Mouse (Mus musculus) left cerebral cortex, postnatal 4 days (tissue): Measurements from ENCODE around the gene Pcnp. TPM values are rescaled to one million over a fixed set of nuclear protein-coding genes. Genes with fewer than 3 reads are reported as not detected.
"Not testable (repeated sequence)": the region's sequence is repeated elsewhere in the genome, so short reads cannot be mapped to it uniquely, and the experiment has no call there.

Source experiments
- DNase-seq: peaks from one replicate; pipeline ENCODE4 v3.0.0-alpha.2; 2022
- intact Hi-C: fragments of 180-260 bp; cut with DNase I; formaldehyde crosslinking; loops from one replicate; pipeline ENCODE4 v1.15.1; 2025
- total RNA-seq, 2 experiments: library from RNA; stranded (reverse); gene quantifications; 2 replicates each; pipeline ENCODE4 v1.2.3; 2021

Pcnp gene
- total RNA-seq, result 100 to 1,000 TPM; 114 to 118 TPM

DNA sequence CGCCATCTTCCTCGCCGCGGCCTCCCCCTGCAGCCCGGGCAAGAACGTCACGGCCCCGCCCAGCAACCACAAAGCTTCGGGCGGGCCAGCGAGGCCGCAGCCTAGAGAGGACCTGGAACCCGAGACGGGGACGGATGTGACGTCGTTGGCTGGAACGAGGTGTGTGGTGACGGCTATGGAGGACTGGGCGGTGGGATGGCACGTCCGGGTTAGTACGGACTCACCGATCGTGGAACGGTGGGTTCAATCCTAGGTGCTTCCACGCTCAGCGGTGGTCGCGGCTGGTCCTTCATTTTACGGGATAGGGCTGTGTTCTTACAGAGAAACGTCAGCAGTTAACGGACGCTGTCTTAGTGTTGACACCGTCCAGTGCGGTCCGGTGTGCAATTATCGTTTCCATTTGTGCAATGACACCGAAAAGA, at the start of gene Pcnp:
Gene Pcnp (minus strand): TSS at position 79 of the 422 bp plus-strand sequence.
- peak; percentile 98 for DNase-seq
- intact Hi-C loops, result loop anchor here (5.0 to 10.0 kb wide), 2 partner anchors 57 to 665 kb away; partner anchors contain the start of gene Zbtb11

DNA sequence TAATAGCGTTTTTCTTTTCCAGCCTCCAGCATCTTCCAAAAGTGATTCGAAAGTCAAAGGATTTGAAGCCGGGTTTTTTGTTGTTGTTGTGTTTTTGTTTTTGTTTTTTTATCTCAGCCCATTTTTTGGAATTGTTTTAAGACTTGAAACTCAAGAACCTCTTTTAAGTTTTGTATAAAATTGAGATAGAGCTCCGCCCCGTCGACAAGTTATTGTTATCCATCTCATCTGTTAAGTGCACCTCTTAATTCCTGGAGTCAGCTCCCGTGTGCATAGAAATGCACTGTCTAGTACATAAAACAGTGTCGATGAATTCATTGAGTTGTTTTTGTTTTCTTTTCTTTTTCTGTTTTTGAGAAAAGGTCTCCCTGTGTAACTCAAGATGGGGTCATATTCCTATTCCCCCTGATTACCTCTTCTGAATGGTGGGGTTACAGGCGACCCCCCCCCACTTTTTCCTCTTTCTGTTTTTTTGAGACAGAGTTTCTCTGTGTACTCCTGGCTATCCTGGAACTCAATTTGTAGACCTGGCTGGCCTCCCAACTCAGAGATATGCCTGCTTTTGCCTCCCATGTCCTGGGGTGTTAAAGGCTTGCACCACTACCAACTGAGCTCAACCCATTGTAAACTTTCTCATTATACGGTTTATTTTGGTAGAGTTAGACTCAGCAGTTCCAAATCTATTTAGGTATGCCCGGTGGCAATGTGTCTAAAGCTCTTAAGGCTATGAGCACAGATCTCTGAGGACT, 46.8 kb upstream of the Pcnp start:
- intact Hi-C loops, result loop anchor here (5.0 kb wide), 1 partner anchor 109 kb away; the partner anchor contains the start of gene Rpl24
- peak; percentile 11 for DNase-seq

DNA sequence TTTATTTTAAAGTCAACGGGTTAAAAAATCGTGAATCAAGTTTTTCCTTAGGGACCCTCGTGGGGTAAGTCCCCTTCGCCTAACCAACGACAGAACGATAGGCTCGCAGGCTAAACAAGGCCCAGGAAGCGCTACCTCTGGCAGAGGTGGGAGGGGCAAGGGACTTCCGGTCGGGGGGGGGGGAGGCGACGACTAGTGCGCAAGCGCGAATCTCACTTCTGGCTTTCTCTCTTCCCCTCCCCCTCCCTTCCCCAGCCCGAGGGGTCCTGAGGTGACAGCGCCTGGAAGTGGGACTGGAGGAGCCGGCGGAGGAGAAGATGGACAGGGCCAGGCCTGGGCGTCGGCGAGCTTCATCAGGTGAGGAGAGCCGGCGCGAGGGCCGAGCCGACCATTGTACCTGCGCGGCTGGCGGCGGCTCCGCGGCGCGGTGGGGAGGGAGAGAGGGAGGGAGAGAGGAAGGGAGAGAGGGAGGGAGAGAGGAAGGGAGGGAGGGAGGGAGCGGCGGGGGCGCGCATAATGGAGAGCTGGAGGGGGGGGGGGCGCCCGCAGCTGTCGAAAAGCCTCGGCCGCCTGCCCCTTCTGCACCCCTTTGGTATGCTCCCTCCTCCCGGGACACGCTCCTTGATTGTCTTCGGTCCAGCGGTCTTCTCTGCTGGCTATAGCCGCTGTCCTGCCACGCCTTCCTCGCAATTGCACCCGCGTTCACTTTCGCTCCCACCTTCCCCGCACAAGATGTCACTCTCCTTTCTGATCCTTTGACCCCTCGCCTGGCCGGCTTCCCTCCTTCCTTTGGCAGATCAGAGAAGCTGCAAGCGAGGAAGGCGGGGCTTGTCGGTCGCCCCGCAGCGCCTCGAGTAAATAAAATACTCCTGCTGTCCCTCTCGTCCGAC, 45.9 kb upstream of the Pcnp start:
- intact Hi-C loops, result loop anchor here (5.0 kb wide), 1 partner anchor 108 kb away; the partner anchor contains the start of gene Rpl24
- DNase-seq, result peak; percentile 94

DNA sequence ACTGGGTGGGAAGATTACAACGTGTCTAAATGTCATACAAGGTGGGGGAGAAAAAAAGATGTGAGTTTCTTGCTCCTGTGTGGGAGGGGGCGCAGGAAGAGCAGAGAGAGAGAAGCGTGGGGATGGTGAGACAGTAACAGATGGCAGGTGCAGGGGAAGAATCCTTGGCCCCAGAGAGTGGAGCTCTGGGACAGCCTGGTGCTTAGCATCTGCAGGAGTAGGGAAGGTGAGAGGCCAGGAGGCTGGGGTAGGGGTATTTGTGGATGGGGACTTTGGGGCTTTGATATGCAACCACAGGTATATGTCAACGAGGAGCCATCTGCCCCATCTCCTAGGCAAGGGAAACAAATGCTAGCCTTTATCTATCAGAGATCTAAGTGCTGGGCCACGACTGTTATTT, 45.0 kb upstream of the Pcnp start:
- no peak for DNase-seq
- intact Hi-C loops, result no loop called here

DNA sequence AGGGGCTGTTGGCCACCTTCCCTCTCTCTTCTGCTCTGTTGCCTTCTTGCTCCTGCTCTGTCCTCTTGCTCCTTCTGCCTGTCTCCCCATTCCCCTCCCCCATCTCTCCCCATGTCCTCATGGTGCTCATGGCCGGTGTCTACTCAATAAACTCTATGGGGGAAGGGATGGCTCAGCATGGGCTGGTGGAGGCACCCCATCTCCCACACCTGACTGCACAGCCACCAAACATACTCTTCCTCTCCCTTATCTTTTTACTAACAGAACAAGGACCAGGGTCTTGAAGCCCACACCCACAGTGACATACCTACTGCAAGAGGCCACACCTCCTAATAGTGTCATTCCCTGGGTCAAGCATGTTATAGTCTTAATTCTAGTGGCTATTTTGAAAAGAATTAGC, 44.6 kb upstream of the Pcnp start:
- intact Hi-C loops, result no loop called here
- no peak for DNase-seq

DNA sequence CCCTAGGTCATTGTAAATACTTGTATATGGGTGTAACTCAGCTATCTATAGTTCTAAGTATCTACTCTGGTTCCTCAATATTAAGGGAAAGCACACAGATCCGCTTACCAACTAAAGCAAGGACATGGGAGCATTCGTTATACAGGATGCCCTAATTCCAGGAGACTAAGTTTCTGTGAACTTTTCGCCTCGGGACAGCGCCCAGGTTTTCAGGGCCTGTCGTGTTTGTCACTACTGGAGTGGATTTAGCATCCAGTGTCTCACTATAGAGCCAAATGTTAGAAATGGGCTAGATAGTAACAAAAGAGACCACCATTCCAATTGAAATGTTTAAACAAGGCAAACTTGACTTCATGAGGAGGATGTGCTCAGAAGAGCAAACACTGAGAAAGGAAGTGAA, 43.6 kb upstream of the Pcnp start:
- DNase-seq, intact Hi-C loops: not testable (repeated sequence)

DNA sequence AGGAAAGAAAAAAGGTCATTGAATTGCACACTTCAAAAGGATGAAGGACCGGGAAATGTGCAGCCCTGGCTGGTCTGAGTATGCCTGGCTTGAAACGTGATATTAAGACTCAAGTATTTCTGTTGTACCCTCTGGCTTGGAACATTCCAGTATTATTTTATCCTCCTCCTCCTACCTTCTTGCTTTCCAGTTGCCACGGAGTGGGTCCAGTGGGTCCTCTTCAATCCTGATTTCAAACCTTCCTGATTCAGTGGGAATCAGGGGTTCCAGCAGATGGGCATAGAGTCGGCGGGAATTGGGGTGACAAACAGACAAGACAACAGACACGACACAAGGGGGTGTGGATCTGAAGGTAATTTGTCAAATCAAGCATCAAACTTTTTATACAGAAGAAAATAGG, 43.0 kb upstream of the Pcnp start:
- intact Hi-C loops, result no loop called here
- no peak for DNase-seq

DNA sequence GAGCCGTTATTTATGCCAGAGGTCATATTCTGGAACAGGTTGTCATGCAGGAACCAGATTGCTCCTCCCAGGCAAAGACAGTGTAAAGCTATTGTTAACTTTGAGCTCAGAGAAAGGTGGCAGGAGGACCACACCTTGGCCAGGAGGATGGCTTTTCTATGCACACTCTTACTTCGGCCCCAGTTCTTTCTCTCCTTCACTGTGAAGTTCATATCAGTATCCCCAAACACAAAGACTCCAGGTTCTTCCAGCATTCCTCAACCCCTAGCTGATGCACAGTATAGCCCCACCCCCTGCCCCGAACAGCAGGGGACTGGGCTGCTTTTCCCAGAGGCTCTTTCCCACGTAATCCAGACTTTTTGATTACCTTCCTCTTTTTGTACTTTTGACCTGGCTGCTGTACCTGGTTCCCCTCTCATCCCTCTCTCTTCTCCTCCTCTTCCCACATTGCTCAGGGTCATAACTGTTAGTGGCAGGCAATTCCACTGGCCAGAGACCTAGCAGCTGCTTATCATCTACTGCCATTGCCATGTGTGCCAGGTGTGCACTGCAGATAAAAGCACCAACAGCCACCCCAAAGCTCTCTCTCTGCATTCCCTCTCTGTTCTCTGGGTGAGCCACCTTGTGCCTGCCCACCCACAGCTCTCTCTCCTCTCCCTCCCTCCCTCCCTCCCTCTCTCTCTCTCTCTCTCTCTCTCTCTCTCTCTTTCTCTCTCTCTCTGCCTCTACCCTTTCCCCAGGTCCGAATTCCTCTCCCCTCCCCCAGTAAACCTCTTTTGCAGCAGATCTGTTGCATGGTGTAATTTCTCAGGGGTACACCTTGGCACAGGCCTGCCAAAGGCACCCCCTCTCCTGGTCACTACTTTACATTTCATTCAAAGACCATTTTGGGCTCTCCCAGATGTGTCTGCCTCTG, 42.0 kb upstream of the Pcnp start:
- intact Hi-C loops, result no loop called here
- DNase-seq, result no peak

DNA sequence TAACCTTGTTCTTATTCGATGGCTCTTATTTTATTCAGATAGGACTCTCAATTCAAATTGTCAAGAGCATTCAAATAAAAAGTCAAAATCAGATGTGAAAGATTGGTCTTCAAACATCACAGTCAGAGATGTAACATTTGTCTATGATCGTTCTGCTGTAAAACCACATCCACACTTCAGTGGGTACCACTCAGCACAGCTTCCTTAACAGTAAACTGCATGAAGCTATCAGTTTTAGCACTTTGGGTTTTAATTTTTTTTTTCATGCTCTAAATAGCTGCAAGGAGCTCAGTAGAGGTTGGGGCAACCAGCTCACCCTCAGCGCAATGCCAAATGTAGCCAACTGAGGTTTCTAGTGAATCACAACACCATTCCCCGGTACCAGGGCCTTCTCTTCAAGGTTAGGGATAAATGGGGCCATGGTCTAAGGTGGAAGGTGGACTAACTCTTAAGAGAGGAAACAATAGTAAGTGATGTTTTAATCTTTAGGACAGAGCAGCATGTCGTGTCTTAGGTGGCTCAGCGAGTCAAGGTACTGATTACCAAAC, 39.1 kb upstream of the Pcnp start:
- DNase-seq, result no peak
- intact Hi-C loops, result no loop called here

DNA sequence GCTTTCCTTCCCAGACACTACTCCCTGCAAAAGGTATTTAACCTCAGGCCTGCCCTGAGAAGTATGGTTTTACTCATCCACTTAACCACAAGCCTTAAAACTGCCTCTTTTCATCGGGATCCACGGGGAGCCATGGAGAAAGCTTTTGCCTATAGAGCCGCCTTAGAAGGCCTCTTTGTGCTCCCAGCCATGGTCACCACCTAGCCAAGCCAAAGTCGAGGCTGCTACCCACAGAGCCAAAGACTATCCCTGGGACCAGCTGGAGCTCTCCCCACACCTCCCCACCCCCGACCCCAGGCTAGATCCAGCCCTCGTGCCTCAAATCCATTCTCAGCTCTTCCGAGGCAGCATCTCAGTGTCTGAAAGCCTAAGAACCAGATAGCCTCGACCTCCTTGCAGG, 36.6 kb upstream of the Pcnp start:
- no peak for DNase-seq
- intact Hi-C loops, result no loop called here

DNA sequence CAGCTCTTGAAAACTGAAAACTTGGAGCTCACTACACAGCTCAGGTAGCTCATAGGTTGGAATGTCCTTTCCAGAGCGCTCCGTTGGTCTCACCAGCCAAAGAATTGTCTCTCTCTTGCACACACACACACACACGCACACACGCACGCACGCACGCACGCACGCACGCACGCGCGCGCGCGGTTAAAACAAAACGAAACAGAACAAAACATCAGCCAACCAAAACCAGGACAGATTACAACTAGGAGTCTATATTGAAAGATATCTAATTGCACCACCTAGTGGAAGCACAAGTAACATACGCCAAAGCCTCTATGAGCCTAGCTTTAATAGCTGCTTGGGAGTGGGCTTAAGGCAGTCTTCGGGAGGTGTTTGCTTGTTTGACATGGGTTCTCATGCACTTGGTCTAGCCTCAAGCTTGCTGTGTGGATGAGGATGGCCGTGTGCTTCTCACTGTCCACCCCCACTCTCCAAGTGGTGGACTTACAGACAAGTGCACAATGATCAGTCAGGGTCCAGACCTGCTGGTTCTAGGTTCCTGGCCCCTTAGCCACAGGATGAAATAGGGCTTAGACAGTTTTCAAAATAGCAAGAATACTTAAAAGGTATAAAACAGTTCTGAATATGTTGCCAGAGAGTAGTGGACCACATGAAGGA, 34.9 kb upstream of the Pcnp start:
- intact Hi-C loops, result no loop called here
- peak; percentile 57 for DNase-seq

DNA sequence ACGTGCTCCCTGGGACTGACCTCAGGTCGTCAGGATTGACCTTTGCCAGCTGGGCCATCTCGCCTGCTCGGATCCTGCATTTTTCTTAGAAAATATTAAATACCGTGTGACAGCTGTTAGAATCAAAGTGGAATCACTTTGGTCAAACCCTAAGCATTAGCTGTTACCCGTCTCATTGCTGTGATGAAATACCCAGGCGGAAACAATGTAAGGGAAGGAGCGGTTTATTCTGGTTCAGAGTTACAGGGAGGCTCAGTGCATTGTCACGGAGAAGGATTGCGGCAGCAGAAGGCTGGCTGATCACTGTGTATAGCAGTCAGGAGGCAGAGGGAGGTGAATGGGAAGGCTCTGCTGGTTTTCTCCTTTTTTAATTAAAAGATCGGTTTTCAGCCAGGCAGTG, 33.4 kb upstream of the Pcnp start:
- intact Hi-C loops, result no loop called here
- DNase-seq, result no peak

DNA sequence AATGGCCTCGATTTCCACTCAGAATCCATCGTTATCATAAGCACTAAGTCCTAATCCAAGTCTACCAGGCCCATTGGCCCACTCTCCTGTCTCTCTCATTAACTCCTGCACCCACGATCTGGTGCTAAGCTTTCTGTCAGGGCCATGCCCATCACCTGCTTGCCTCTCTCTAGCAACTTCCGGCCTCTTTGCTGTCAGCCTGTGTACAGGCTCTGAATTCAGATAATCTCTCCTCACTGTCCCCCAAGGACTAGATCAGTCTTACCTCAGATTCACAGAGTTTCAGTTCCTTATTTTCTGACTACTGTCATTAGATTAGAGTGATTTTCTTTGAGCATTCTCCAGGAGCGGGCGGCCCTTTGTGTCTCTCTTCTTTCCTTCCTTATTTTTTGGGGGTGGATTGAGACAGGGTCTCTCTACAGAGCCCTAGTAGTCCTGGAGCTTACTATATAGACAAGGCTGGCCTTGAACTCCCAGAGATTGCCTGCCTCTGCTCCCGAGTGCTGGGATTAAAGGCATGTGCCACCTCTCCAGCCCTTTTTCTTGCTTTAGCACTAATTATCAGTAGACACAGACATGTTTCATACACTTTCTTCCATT, 32.6 kb upstream of the Pcnp start:
- no peak for DNase-seq
- intact Hi-C loops, result no loop called here

DNA sequence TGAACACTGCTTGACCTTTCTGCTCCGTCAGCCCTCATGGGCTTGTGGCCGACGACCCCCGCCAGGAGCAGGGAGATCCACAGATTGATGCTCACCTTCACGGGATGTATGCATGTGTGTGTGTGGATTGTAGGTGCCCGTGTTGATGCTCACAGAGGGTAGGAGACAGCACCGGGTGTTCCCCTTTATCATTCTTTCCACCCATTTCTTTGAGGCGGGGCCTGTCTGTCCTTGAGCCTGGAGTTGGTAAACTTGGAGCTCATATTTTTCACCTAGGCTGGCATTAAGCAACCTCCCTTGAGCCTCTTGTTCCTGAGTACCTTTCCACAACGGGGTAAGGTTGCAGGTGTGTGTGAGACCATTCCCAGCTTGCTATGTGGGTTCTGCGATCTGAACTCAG, 28.6 kb upstream of the Pcnp start:
- intact Hi-C loops, result no loop called here
- DNase-seq, result no peak

DNA sequence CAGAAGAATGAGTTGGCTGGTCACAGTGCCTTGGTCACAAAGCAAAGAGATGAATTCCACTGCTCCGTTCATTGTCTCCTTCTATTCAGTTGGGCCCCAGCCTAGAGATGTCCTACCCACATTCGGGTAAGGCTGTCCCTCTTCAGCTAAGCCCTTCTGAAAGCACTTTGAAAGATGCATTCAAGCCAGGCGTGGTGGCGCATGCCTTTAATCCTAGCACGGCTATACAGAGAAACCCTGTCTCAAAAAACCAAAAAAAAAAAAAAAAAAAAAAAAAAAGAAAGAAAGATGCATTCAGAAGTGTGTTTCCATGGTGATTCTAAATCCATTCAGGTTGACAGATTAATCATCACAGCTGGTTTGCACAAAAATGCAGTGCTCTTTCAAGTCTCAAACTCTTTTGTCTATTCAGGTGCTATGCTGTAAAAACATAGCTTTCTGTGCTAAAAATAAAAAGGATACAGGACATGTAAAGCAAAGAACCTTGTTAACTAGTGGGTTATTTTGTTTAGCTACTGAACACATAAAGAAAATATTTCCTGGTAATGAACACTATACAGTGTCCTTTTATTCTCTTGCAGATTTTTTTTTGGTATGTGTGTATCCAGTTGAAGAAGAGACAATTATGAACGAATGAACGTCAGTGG, 27.5 kb upstream of the Pcnp start:
- intact Hi-C loops, result no loop called here

DNA sequence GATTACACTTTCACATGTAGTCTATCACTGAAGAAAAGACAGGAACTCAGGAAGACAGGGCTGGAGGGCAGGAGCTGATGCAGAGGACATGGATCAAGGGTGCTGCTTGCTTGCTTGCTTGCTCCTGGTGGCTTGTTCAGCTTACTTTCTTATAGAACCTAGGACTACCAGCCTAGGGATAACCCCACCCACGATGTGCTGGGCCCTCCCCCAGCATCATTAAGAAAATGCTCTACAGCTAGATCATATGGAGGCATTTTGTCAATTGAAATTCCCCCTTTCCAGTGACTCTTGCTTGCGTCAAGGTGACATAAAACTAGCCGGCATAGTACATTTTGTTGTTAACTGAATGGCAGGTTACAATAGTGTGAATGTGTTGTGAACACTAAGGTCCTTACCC, 26.4 kb upstream of the Pcnp start:
- intact Hi-C loops, result no loop called here
- no peak for DNase-seq

More for the DNA sequence above, 27.5 kb upstream of the Pcnp start:
- DNase-seq, result no peak

DNA sequence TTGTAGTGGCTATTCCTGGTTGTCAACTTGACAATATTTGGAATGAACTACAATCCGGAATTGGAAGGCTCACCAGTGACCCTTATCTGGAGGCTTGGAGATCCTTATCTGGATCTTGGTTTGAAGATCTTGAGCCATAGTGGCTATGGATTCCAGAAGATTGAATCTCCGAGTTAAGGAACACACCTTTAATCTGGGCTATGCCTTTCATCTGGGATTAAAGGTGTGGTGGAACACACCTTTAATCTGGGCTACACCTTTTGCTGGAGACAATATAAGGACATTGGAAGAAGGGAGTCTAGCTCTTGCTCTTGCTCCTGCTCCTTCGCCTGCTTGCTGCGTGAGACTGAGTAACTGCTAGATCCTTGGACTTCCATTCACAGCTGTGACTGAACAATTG, 18.5 kb upstream of the Pcnp start, which contains the start of gene Senp7:
Gene Senp7 (plus strand): TSS at position 301 of the 400 bp plus-strand sequence.
- intact Hi-C loops, DNase-seq: not testable (repeated sequence)

DNA sequence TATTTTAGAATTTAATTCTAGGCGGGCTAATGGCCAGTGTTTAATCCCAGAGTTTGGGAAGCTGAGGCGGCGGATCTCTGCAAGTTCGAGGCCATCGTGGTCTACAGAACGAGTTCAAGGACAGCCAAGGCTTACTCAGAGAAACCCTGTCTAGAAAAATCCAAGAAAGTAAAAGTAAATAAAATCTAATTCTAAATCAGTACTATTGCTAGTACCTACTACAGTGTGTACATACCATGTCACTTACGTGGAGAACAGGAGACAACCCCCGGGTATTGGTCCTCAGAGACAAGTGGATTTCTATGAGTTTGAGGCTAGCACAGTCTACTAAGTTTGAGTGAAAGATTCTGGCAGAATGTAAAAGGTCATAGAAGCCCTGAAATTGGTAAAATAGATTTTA, 8.6 kb upstream of the Pcnp start:
- DNase-seq, result no peak
- intact Hi-C loops, result no loop called here
